Mouse (Mus musculus) limb, embryonic 10.5 days (tissue): ENCODE measurements at regions not wholly inside any gene's neighbourhood (a gene's known extent, or its start where the extent isn't known, plus 50 kb on each side); places are given as distances from the start of the nearest gene placed in this dataset.
A peak's percentile ranks its signal among the peaks of the same experiment; 100 is the strongest.

Source experiments
- DNase-seq: peaks from one replicate; pipeline ENCODE4 v3.0.0-alpha.2; 2017; ENCODE audit warnings: low spot score
- H3K27ac ChIP-seq: fragments of 300-500 bp; sonication (generic); 2 replicates; pipeline ENCODE4 v1.5.1; 2016; ENCODE audit warnings: mild to moderate bottlenecking
- H3K27me3 ChIP-seq: fragments of 300-500 bp; sonication (generic); 2 replicates; pipeline ENCODE4 v1.6.1; 2016; ENCODE audit warnings: low read depth, mild to moderate bottlenecking; ENCODE audit not compliant: poor library complexity, severe bottlenecking
- H3K36me3 ChIP-seq: fragments of 300-500 bp; sonication (generic); 2 replicates; pipeline ENCODE4 v1.6.1; 2016; ENCODE audit warnings: mild to moderate bottlenecking, moderate library complexity
- H3K4me1 ChIP-seq: fragments of 300-500 bp; sonication (generic); 2 replicates; pipeline ENCODE4 v1.6.1; 2016
- H3K4me3 ChIP-seq: fragments of 300-500 bp; sonication (generic); 2 replicates; pipeline ENCODE4 v1.5.1; 2016; ENCODE audit warnings: mild to moderate bottlenecking, moderate library complexity
- H3K9me3 ChIP-seq: fragments of 300-500 bp; sonication (generic); replicated peaks from 2 replicates; pipeline ENCODE4 v1.6.1; 2016; ENCODE audit warnings: mild to moderate bottlenecking
- whole genome bisulfite sequencing: fragments of 180-500 bp; shearing (Covaris S2); methylation state at CpG from one replicate; pipeline ENCODE4 v1.1.7; 2016; 5-methylcytosine and 5-hydroxymethylcytosine counted together

DNA sequence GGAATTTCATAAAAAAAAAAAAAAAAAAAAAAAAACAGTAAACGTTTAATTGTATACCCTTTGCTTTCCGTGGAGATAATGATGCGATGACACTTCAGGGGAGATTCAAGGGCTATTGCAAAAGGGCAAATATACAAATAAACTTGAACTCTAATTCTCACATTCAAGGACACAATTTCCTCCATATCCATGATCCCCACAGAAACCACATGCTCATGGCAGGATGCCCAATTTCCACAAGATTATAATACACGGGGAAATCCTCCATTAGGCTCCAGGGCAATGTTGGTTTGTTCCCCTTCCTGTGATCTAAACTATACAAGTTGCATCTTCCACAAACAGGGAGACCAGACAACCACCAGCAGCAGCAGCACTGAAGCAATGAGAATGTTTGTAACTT lies 781.4 kb downstream of the Nr2f2 start:
- no peak overlapping the region for H3K4me3 ChIP-seq
- 85% methylated on average over 4 of the region's 4 CpGs for WGBS
- peaks cover 34% of the 10 kb centered on the region for H3K4me1 ChIP-seq
- no peaks in the 10 kb centered on the region for H3K9me3 ChIP-seq
- H3K36me3 ChIP-seq: no peaks in the 10 kb centered on the region
- no peaks in the 10 kb centered on the region for H3K27me3 ChIP-seq
- H3K27ac ChIP-seq: no peak overlapping the region
- DNase-seq: no peak

DNA sequence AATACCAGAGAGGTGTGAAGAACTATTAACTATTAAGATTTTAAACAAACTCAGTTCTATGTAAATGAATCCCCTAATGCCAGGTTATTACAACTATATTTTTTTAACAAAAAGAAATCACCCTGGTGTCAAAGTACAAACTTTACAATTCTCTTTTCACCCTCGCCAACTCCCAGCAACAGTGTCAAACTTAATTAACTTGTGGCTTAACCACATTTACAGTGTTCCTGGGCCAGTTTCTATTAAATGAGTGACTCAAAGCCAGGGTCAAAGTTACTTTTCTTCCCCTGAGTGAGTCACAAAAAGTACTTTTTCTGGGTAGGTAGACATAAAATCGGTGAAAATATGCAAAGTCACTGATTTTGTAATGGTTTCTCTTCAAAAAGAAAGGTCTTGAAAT lies 782.0 kb downstream of the Nr2f2 start:
- Histone ChIP-seq H3K4me3 (no peak overlapping the region), H3K27me3 (no peaks in the 10 kb centered on the region; the same call in 1 of the 2 replicates), H3K36me3 (no peaks in the 10 kb centered on the region), H3K9me3 (no peaks in the 10 kb centered on the region), H3K27ac (no peak overlapping the region), H3K4me1 (peaks cover 38% of the 10 kb centered on the region)
- 62% methylated on average over 2 of the region's 2 CpGs for WGBS
- DNase-seq: no peak

DNA sequence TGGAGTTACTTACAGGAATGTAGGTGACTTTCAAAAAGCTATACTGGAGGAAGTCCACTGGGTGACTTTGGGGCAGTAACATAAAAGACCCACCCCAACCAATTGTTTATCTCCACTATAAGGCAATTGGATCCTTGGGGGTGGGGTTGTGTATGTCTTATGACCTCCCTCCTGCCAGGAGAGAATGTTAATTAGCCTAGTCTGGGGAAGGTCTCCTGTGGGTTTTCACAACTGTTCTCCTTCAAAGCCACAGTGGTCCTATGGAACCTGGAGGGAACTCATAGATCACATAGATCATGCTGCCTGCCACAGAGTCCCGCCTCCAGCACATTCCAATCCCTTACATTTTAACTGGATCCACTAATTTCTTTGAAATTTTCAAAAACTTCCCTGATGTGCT lies 782.6 kb downstream of the Nr2f2 start:
- H3K27me3 ChIP-seq: no peaks in the 10 kb centered on the region; the same call in 1 of the 2 replicates
- H3K4me1 ChIP-seq: peaks cover 44% of the 10 kb centered on the region
- no peaks in the 10 kb centered on the region for H3K9me3 ChIP-seq

DNA sequence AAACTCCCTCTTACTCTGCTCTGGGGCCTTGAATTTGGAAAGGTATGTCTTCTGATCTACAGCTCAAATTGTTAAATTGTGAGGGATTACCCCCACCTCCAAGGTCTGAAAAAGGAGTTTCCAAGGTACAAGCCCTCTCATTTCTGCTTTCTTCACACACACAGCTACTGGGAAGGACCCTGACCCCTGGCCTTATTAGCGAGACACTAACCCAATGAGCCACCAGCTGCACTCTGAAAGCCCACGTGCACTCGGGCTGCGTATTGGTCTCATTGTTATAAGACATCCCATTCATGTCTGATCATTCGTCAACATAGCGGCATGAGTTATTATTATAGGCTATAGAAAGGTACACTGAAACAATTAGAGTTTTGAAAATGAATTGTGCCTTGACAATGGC lies 784.9 kb downstream of the Nr2f2 start:
- H3K27ac ChIP-seq: no peak overlapping the region
- no peaks in the 10 kb centered on the region for H3K36me3 ChIP-seq
- H3K27me3 ChIP-seq: peaks cover 4% of the 10 kb centered on the region; the same call in 1 of the 2 replicates
- H3K9me3 ChIP-seq: no peaks in the 10 kb centered on the region
- DNase-seq: no peak
- H3K4me1 ChIP-seq: peaks cover 54% of the 10 kb centered on the region
- no peak overlapping the region for H3K4me3 ChIP-seq
- 54% methylated on average over 6 of the region's 6 CpGs for WGBS

More for the DNA sequence above, 782.6 kb downstream of the Nr2f2 start:
- Histone ChIP-seq H3K27ac (no peak overlapping the region), H3K36me3 (no peaks in the 10 kb centered on the region), H3K4me3 (no peak overlapping the region)
- DNase-seq: peak; percentile 33
- 32% methylated on average over 1 of the region's 1 CpGs for WGBS

DNA sequence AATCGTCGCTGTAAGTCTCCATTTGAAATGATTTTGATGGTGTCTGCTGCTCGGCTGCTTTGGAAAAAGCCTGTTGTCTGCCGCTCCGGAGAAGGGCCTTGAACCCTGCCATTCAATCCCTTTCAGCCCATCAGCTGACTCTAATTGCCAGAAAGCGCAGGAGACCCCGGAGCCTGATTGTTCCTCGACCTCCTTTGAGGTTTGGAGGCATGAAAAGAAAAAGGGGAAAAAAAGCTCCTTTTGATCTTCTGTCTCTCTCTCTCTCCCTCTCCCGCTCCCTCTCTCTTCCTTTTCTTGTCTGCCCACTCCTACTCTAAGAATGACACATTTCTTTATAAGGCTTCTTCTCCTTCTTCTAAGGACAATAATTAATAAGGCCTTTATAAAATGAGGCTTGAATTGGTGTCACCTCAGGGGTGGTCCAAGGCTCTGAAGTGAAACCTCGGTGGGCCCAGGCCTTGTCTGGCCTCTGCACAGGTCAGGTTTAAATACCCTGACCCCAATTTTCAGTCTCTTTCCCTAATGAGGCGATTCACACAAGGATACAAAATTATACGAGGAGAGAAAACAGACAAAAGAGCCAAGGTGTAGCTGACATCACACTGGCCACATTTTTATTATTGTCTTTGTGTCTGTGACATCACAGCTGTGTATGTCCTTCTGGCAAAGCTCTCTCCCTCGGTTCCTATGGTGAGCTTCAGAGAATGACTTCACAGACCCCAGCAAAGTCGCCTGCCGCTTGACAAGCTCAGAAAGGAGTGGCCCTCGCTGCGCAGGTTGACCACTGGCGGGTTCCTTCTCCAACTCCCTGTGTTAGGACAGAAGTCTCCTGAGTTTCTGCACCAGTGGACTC lies 787.4 kb downstream of the Nr2f2 start:
- 27% methylated on average over 18 of the region's 18 CpGs for WGBS
- Histone ChIP-seq H3K4me1 (peaks cover 37% of the 10 kb centered on the region), H3K4me3 (no peak overlapping the region), H3K27me3 (peaks cover 4% of the 10 kb centered on the region; the same call in 1 of the 2 replicates), H3K27ac (no peak overlapping the region), H3K9me3 (no peaks in the 10 kb centered on the region), H3K36me3 (no peaks in the 10 kb centered on the region)
- peak; percentile 45 for DNase-seq

DNA sequence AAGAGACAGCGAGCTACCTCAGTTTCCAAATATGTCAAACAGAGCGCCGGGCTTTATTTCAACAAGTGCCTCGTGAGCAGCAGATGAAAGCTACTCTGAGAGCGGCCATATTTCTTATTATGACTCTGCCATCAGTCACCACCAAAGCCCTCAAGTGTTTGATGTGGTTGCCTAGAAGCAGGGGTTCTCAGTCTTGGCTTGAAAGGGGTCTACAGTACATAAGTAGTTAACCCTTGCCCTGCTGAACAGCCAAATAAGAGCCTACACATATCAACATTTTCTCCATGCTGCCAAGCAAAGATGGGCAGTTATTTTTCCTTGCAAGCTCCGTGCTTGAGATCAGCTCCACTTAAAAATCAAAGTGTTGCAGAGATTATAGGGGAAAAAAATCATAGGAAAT lies 788.8 kb downstream of the Nr2f2 start:
- DNase-seq: no peak
- peaks cover 4% of the 10 kb centered on the region; the same call in 1 of the 2 replicates for H3K27me3 ChIP-seq
- WGBS: 64% methylated on average over 6 of the region's 6 CpGs
- H3K9me3 ChIP-seq: no peaks in the 10 kb centered on the region
- peaks cover 24% of the 10 kb centered on the region for H3K4me1 ChIP-seq
- no peak overlapping the region for H3K4me3 ChIP-seq
- H3K36me3 ChIP-seq: no peaks in the 10 kb centered on the region
- no peak overlapping the region for H3K27ac ChIP-seq

DNA sequence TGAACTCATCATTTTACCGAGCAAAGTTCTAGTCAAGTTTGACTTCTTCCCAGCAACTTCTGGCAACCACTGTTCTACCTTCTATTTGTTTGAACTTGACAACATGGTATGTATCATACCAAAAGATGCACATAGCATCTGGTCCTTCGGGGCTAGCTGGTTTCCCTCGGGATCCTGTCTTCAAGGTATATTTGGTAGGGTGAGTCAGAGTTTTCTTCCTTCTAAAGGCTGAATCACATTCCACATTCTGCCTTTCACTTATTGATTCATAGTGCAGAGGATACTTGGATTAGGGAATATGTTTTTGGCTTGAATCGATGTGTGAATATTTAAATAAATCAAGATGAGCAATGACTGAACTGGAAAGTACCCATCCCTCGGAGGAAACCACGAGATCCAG lies 789.9 kb downstream of the Nr2f2 start:
- Histone ChIP-seq H3K4me3 (no peak overlapping the region), H3K36me3 (no peaks in the 10 kb centered on the region), H3K27ac (no peak overlapping the region), H3K9me3 (no peaks in the 10 kb centered on the region), H3K4me1 (peaks cover 22% of the 10 kb centered on the region), H3K27me3 (peaks cover 4% of the 10 kb centered on the region; the same call in 1 of the 2 replicates)
- DNase-seq: no peak
- 94% methylated on average over 6 of the region's 6 CpGs for WGBS

DNA sequence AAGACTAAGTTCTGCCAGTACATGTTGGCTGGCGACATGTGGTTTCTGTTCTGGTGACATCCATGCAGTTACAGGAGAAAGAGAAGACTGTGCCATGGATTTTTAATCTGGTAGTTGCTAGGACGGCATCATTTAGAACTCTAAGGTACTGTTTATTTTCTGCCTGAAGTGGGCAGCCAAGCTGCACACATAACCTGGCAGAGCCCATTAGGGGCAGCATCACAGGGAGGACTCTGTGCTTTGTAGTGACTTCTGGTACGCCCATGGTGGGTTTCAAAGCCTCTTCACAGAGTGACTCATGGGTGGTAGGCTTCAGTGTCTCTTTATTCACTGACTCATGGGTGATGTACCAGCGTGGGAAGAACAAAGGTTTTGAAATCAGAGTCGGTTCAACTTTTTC lies 792.8 kb downstream of the Nr2f2 start:
- no peak overlapping the region for H3K27ac ChIP-seq
- H3K4me3 ChIP-seq: no peak overlapping the region
- H3K4me1 ChIP-seq: peaks cover 8% of the 10 kb centered on the region; the same call in 1 of the 2 replicates
- no peaks in the 10 kb centered on the region for H3K36me3 ChIP-seq
- no peaks in the 10 kb centered on the region for H3K9me3 ChIP-seq
- peaks cover 4% of the 10 kb centered on the region; the same call in 1 of the 2 replicates for H3K27me3 ChIP-seq
- WGBS: 88% methylated on average over 5 of the region's 5 CpGs
- no peak for DNase-seq

DNA sequence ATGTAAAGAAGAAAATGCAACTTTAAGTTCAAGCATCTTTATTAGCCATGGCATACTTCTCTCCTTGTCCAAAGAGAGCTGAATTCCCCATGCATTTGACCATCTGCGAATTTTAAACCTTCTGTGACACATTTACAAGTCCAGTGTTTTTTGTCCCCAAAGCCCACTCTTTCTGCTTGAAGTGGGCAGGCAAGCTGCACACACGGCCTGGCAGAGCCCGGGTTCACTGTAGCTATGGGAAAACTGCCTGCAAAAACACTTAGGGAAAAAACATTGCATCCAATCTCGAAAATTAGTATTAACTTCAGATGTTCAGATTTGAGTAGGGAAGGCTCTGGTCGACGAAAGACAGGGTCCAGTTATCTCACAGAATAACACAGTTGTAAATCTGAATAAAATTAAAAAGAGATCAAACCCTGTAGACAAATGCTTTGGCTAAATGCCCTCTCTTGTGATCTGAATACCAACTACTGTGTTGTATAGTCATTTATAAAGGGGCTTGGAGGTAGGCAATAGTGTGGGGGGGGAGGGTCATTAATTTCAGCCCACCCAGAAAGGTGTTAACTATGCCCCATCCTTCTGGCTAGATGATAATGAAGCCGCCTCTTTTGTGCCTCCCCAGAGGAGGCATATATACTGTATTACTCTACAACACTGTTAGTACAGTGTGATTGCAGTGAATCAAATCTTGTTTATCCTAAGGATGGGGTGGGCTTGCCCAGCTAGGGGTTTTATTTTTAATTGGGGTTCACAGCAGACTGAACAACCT lies 793.7 kb downstream of the Nr2f2 start:
- H3K4me3 ChIP-seq: no peak overlapping the region
- H3K4me1 ChIP-seq: 0 out of 2 replicates have a peak, but pooled peaks cover 3% of the 10 kb centered on the region
- DNase-seq: no peak
- H3K27ac ChIP-seq: no peak overlapping the region
- 80% methylated on average over 7 of the region's 7 CpGs for WGBS
- H3K27me3 ChIP-seq: peaks cover 3% of the 10 kb centered on the region; the same call in 1 of the 2 replicates
- no peaks in the 10 kb centered on the region for H3K36me3 ChIP-seq
- no peaks in the 10 kb centered on the region for H3K9me3 ChIP-seq

DNA sequence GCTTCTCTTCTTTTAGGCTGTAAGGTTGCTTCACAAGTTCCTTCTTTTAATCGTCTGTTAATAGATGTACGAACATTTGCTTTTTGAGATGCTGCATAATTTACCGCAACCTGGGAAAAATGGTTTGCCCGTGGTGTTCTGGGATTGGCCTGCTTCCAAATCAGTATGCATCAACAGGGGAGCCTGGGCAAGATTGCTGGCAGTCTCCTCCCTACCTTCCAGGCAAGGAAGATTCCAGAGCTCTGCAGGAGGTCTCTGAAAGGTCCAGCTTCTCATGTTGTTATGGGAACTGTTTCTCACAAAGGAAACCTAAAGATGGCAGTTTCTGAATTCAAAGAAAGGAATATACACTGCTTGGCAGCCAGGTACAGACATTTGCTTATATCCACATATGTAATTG lies 799.6 kb downstream of the Nr2f2 start:
- no peak overlapping the region for H3K27ac ChIP-seq
- no peaks in the 10 kb centered on the region for H3K36me3 ChIP-seq
- WGBS: 89% methylated on average over 4 of the region's 4 CpGs
- H3K27me3 ChIP-seq: no peaks in the 10 kb centered on the region
- no peak for DNase-seq
- no peak overlapping the region for H3K4me3 ChIP-seq
- no peaks in the 10 kb centered on the region for H3K9me3 ChIP-seq
- no peaks in the 10 kb centered on the region for H3K4me1 ChIP-seq

DNA sequence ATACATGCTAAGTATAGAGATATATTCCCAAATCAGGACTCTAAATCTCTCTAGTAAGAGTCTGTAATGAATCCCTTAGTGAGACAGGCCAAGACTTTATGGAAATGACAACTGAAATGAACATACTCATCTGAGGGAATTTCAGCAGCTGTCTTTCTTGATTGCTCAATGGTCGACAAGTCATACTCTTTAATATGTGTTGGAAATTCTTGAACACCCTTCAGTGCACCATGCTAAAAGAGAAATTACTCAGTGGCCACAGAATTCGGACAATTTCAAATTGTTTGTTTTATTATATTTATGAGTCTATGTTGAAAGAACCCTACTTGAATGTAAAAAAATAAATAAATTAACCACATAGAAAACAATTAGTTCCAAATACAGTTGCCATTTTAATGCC lies 802.1 kb downstream of the Nr2f2 start:
- H3K27me3 ChIP-seq: no peaks in the 10 kb centered on the region
- H3K9me3 ChIP-seq: no peaks in the 10 kb centered on the region
- H3K27ac ChIP-seq: no peak overlapping the region
- no peaks in the 10 kb centered on the region for H3K36me3 ChIP-seq
- 96% methylated on average over 2 of the region's 2 CpGs for WGBS
- H3K4me3 ChIP-seq: no peak overlapping the region
- H3K4me1 ChIP-seq: no peaks in the 10 kb centered on the region
- DNase-seq: no peak

DNA sequence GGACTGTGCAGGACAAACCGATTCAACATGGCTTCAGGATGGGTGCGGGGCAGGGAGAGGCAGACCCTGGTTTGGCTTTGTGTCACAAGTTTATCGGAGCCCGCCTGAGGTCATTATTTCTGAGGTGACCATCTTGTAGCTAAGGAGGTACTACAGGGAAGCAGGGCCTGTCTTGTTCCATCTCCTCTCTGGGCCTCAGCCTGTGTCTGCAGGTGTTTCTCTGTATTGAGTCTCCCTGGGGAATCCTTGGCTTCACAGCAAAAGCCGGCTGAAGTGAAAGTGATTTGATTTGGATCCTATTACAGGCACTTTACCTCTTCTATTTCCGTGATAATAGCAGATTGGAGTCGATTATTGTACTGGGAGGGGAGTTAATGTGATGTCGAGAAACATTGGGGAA lies 805.7 kb upstream of the Arrdc4 start:
- 84% methylated on average over 8 of the region's 8 CpGs for WGBS
- no peak for DNase-seq

DNA sequence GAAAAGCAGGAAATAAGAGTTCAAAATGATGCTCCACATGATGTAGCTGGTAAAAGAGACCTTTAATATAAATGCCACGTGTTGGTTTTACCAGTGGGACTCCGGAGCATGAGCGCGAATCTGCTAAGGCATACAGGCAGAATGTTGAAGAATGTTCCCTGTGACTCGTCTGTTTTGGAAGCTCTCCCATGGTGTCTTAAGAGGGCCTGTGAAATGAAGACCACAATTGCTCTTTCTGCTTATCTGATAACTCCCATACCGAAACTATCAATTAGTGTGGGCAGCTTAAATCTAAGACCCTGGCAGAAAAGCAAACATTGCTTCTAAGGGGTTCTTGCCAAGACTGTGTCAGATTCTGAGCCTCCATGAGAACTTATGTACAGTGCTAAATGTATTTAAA lies 804.9 kb upstream of the Arrdc4 start:
- no peaks in the 10 kb centered on the region for H3K4me1 ChIP-seq
- H3K27ac ChIP-seq: no peak overlapping the region
- no peak overlapping the region for H3K4me3 ChIP-seq
- H3K27me3 ChIP-seq: no peaks in the 10 kb centered on the region
- no peak for DNase-seq
- 88% methylated on average over 6 of the region's 6 CpGs for WGBS
- H3K36me3 ChIP-seq: no peaks in the 10 kb centered on the region
- no peaks in the 10 kb centered on the region for H3K9me3 ChIP-seq

More for the DNA sequence above, 805.7 kb upstream of the Arrdc4 start:
- H3K27me3 ChIP-seq: no peaks in the 10 kb centered on the region
- no peak overlapping the region for H3K27ac ChIP-seq
- H3K36me3 ChIP-seq: no peaks in the 10 kb centered on the region
- H3K9me3 ChIP-seq: no peaks in the 10 kb centered on the region
- no peaks in the 10 kb centered on the region for H3K4me1 ChIP-seq
- no peak overlapping the region for H3K4me3 ChIP-seq
